Mouse (Mus musculus) intestine, embryonic 16.5 days (tissue): ENCODE data around the gene Neurod6. TPM values are rescaled to one million over a fixed set of nuclear protein-coding genes. Genes with fewer than 3 reads are reported as not detected.

Source experiments
- ATAC-seq: fragments of 200-750 bp; cut with Nextera tagmentation; 2 replicates; pipeline ENCODE4 v1.8.0; 2017; ENCODE audit warnings: moderate TSS enrichment, moderate library complexity
- H3K27ac ChIP-seq: fragments of 300-500 bp; sonication (generic); 2 replicates; pipeline ENCODE4 v1.5.1; 2014; ENCODE audit warnings: mild to moderate bottlenecking, low read length
- H3K27me3 ChIP-seq: fragments of 300-500 bp; sonication (generic); replicated peaks from 2 replicates; pipeline ENCODE4 v1.6.1; 2014; ENCODE audit warnings: low read length, control low read depth, mixed read lengths; ENCODE audit not compliant: control insufficient read depth, insufficient read depth
- H3K36me3 ChIP-seq: fragments of 300-500 bp; sonication (generic); 2 replicates; pipeline ENCODE4 v1.6.1; 2014; ENCODE audit warnings: low read length, control low read depth; ENCODE audit not compliant: control insufficient read depth, insufficient read depth
- H3K4me1 ChIP-seq: fragments of 300-500 bp; sonication (generic); 2 replicates; pipeline ENCODE4 v1.6.1; 2014; ENCODE audit warnings: low read length, control low read depth, mixed read lengths; ENCODE audit not compliant: control insufficient read depth, insufficient read depth
- H3K4me2 ChIP-seq: fragments of 300-500 bp; sonication (generic); 2 replicates; pipeline ENCODE4 v1.6.1; 2014; ENCODE audit warnings: low read depth, low read length, control low read depth
- H3K4me3 ChIP-seq: fragments of 300-500 bp; sonication (generic); 2 replicates; pipeline ENCODE4 v1.5.1; 2014; ENCODE audit warnings: mild to moderate bottlenecking, low read length
- H3K9ac ChIP-seq: fragments of 300-500 bp; sonication (generic); 2 replicates; pipeline ENCODE4 v1.6.1; 2014; ENCODE audit warnings: low read depth, low read length
- H3K9me3 ChIP-seq: fragments of 300-500 bp; sonication (generic); 2 replicates; pipeline ENCODE4 v1.6.1; 2016; ENCODE audit warnings: low read length, control low read depth; ENCODE audit not compliant: control insufficient read depth
- WGBS: fragments of 180-500 bp; shearing (Covaris S2); extraction: QIAGEN DNeasy Blood & Tissue Kit; methylation state at CpG from one replicate; pipeline ENCODE4 v1.1.7; 2014; 5-methylcytosine and 5-hydroxymethylcytosine counted together
- polyA plus RNA-seq: library from polyadenylated mRNA; unstranded; fragments of >200 nt; fragmentation: Nextera tagmentation; extraction: Ambion mirVana; gene quantifications from 2 replicates; pipeline ENCODE4 v1.2.1, GENCODE M21; 2015

The Neurod6 gene
- polyA plus RNA-seq, 1 experiment from 2014 or later, result not detected

GRCm38 (mm10) chr6:55682886-55683285, 1.8 kb upstream of the Neurod6 start:
- Histone ChIP-seq H3K4me2 (no peak overlapping the region), H3K9ac (no peak overlapping the region), H3K4me3 (no peak overlapping the region), H3K36me3 (no peaks in the 10 kb centered on the region), H3K27ac (no peak overlapping the region), H3K4me1 (no peaks in the 10 kb centered on the region), H3K9me3 (no peaks in the 10 kb centered on the region), H3K27me3 (peaks cover 2% of the 10 kb centered on the region; the same call in 1 of the 2 replicates)
- no peak for ATAC-seq
- WGBS, result 76% methylated on average over 7 of the region's 7 CpGs

GRCm38 (mm10) chr6:55678571-55679185, 2.4 kb downstream of the Neurod6 start:
- H3K27me3 ChIP-seq, result peaks cover 2% of the 10 kb centered on the region; the same call in 1 of the 2 replicates
- H3K27ac ChIP-seq, result no peak overlapping the region
- H3K4me2 ChIP-seq, result no peak overlapping the region
- no peaks in the 10 kb centered on the region for H3K36me3 ChIP-seq
- no peak overlapping the region for H3K9ac ChIP-seq
- no peaks in the 10 kb centered on the region for H3K9me3 ChIP-seq
- H3K4me3 ChIP-seq, result no peak overlapping the region
- 0 out of 2 replicates have a peak, but pooled peaks cover 2% of the 10 kb centered on the region for H3K4me1 ChIP-seq
- ATAC-seq, result no peak
- WGBS, result 84% methylated on average over 7 of the region's 7 CpGs

- H3K4me3 ChIP-seq, result no peak overlapping the region
- 20% methylated on average over 8 of the region's 8 CpGs for WGBS
Measured at GRCm38 (mm10) chr6:55677326-55677725, 3.7 kb downstream of the Neurod6 start.

GRCm38 (mm10) chr6:55676663-55677311, 4.3 kb downstream of the Neurod6 start:
- Histone ChIP-seq H3K27me3 (peaks cover 2% of the 10 kb centered on the region; the same call in 1 of the 2 replicates), H3K4me2 (peak overlapping the region; percentile 28), H3K4me1 (0 out of 2 replicates have a peak, but pooled peaks cover 2% of the 10 kb centered on the region), H3K9ac (no peak overlapping the region), H3K36me3 (no peaks in the 10 kb centered on the region), H3K27ac (no peak overlapping the region), H3K4me3 (no peak overlapping the region; the same call in 1 of the 2 replicates), H3K9me3 (no peaks in the 10 kb centered on the region)
- ATAC-seq, result 0 out of 2 replicates have a peak, but pooled peaks have one; percentile 28
- WGBS, result 4% methylated on average over 27 of the region's 27 CpGs

More at GRCm38 (mm10) chr6:55677326-55677725, 3.7 kb downstream of the Neurod6 start:
- no peak overlapping the region for H3K27ac ChIP-seq
- H3K4me1 ChIP-seq, result 0 out of 2 replicates have a peak, but pooled peaks cover 2% of the 10 kb centered on the region
- peak overlapping the region; percentile 28; the same call in 1 of the 2 replicates for H3K4me2 ChIP-seq
- H3K9ac ChIP-seq, result no peak overlapping the region
- no peaks in the 10 kb centered on the region for H3K36me3 ChIP-seq
- no peak for ATAC-seq
- H3K27me3 ChIP-seq, result peaks cover 2% of the 10 kb centered on the region; the same call in 1 of the 2 replicates
- no peaks in the 10 kb centered on the region for H3K9me3 ChIP-seq

GRCm38 (mm10) chr6:55676141-55676662, 4.9 kb downstream of the Neurod6 start:
- 56% methylated on average over 6 of the region's 6 CpGs for WGBS

GRCm38 (mm10) chr6:55667801-55668200, 13.3 kb downstream of the Neurod6 start:
- ATAC-seq, result no peak
- 72% methylated on average over 3 of the region's 3 CpGs for WGBS
- no peak overlapping the region for H3K4me3 ChIP-seq

More at GRCm38 (mm10) chr6:55676141-55676662, 4.9 kb downstream of the Neurod6 start:
- no peak overlapping the region for H3K4me2 ChIP-seq
- no peak overlapping the region for H3K9ac ChIP-seq
- ATAC-seq, result no peak
- H3K4me1 ChIP-seq, result 0 out of 2 replicates have a peak, but pooled peaks cover 2% of the 10 kb centered on the region
- H3K9me3 ChIP-seq, result no peaks in the 10 kb centered on the region
- H3K4me3 ChIP-seq, result no peak overlapping the region
- no peaks in the 10 kb centered on the region for H3K36me3 ChIP-seq
- peaks cover 2% of the 10 kb centered on the region; the same call in 1 of the 2 replicates for H3K27me3 ChIP-seq
- H3K27ac ChIP-seq, result no peak overlapping the region

GRCm38 (mm10) chr6:55661126-55661915, 19.7 kb downstream of the Neurod6 start:
- Histone ChIP-seq H3K27ac (no peak overlapping the region), H3K4me3 (no peak overlapping the region), H3K9ac (no peak overlapping the region), H3K36me3 (no peaks in the 10 kb centered on the region), H3K27me3 (no peaks in the 10 kb centered on the region), H3K4me1 (no peaks in the 10 kb centered on the region), H3K4me2 (no peak overlapping the region), H3K9me3 (no peaks in the 10 kb centered on the region)
- WGBS, result 54% methylated on average over 5 of the region's 5 CpGs
- no peak for ATAC-seq

More at GRCm38 (mm10) chr6:55667801-55668200, 13.3 kb downstream of the Neurod6 start:
- Histone ChIP-seq H3K27ac (no peak overlapping the region), H3K36me3 (no peaks in the 10 kb centered on the region), H3K4me2 (no peak overlapping the region), H3K9me3 (no peaks in the 10 kb centered on the region), H3K4me1 (no peaks in the 10 kb centered on the region), H3K27me3 (no peaks in the 10 kb centered on the region), H3K9ac (no peak overlapping the region)

GRCm38 (mm10) chr6:55649996-55650395, 31.1 kb downstream of the Neurod6 start:
- Histone ChIP-seq H3K36me3 (no peaks in the 10 kb centered on the region), H3K9ac (no peak overlapping the region), H3K4me1 (peaks cover 6% of the 10 kb centered on the region; the same call in 1 of the 2 replicates), H3K4me2 (no peak overlapping the region), H3K27me3 (no peaks in the 10 kb centered on the region), H3K9me3 (no peaks in the 10 kb centered on the region), H3K27ac (no peak overlapping the region), H3K4me3 (no peak overlapping the region)
- WGBS, result 41% methylated on average over 3 of the region's 3 CpGs
- no peak for ATAC-seq

GRCm38 (mm10) chr6:55649581-55649980, 31.5 kb downstream of the Neurod6 start:
- no peak overlapping the region for H3K4me3 ChIP-seq
- no peak for ATAC-seq
- H3K4me2 ChIP-seq, result no peak overlapping the region
- H3K27ac ChIP-seq, result no peak overlapping the region
- WGBS, result 60% methylated on average over 8 of the region's 8 CpGs
- no peaks in the 10 kb centered on the region for H3K36me3 ChIP-seq
- no peaks in the 10 kb centered on the region for H3K27me3 ChIP-seq
- H3K9me3 ChIP-seq, result no peaks in the 10 kb centered on the region
- H3K4me1 ChIP-seq, result peaks cover 6% of the 10 kb centered on the region; the same call in 1 of the 2 replicates
- no peak overlapping the region for H3K9ac ChIP-seq
